Mouse (Mus musculus) hindlimb bud, embryonic 11.5 days (tissue): ENCODE results near the gene Pde4d.
A peak's percentile ranks its signal among the peaks of the same experiment; 100 is the strongest.

Source experiments
- DNase-seq: peaks from one replicate; pipeline ENCODE4 v3.0.0-alpha.2; 2012; ENCODE audit warnings: low read depth, low spot score; ENCODE audit errors: extremely low spot score

The Pde4d gene

GRCm38 (mm10) chr13:109547700-109548099 lies 1098.0 kb downstream of the Pde4d start:
- peak; percentile 74 for DNase-seq

GRCm38 (mm10) chr13:109548263-109548662 lies 1098.5 kb downstream of the Pde4d start:
- DNase-seq = peak; percentile 3

GRCm38 (mm10) chr13:109548771-109549555 lies 1099.2 kb downstream of the Pde4d start:
- no peak for DNase-seq

GRCm38 (mm10) chr13:109551836-109552235 lies 1102.1 kb downstream of the Pde4d start:
- DNase-seq = no peak

- no peak for DNase-seq
Measured at GRCm38 (mm10) chr13:109555513-109555912, 1105.8 kb downstream of the Pde4d start.

GRCm38 (mm10) chr13:109556853-109557252 lies 1107.1 kb downstream of the Pde4d start:
- no peak for DNase-seq

- no peak for DNase-seq
Measured at GRCm38 (mm10) chr13:109558341-109559257, 1108.9 kb downstream of the Pde4d start.

- no peak for DNase-seq
Measured at GRCm38 (mm10) chr13:109560261-109560660, 1110.5 kb downstream of the Pde4d start.

- no peak for DNase-seq
Measured at GRCm38 (mm10) chr13:109568638-109569468, 1119.1 kb downstream of the Pde4d start.

GRCm38 (mm10) chr13:109569491-109569890 lies 1119.7 kb downstream of the Pde4d start:
- no peak for DNase-seq

- no peak for DNase-seq
Measured at GRCm38 (mm10) chr13:109576725-109577124, 1127.0 kb downstream of the Pde4d start.

GRCm38 (mm10) chr13:109577454-109577853 lies 1127.7 kb downstream of the Pde4d start:
- no peak for DNase-seq

- no peak for DNase-seq
Measured at GRCm38 (mm10) chr13:109577901-109578300, 1128.2 kb downstream of the Pde4d start.

- DNase-seq = no peak
Measured at GRCm38 (mm10) chr13:109581284-109582070, 1131.7 kb downstream of the Pde4d start.

- DNase-seq = no peak
Measured at GRCm38 (mm10) chr13:109590048-109590447, 1140.3 kb downstream of the Pde4d start.

- DNase-seq = no peak
Measured at GRCm38 (mm10) chr13:109592192-109592797, 1142.5 kb downstream of the Pde4d start.

GRCm38 (mm10) chr13:109599711-109600110 lies 1150.0 kb downstream of the Pde4d start:
- DNase-seq = no peak

GRCm38 (mm10) chr13:109604017-109604416 lies 1154.3 kb downstream of the Pde4d start:
- DNase-seq = no peak

GRCm38 (mm10) chr13:109605140-109605539 lies 1155.4 kb downstream of the Pde4d start:
- no peak for DNase-seq
